In the genomic region with DNA sequence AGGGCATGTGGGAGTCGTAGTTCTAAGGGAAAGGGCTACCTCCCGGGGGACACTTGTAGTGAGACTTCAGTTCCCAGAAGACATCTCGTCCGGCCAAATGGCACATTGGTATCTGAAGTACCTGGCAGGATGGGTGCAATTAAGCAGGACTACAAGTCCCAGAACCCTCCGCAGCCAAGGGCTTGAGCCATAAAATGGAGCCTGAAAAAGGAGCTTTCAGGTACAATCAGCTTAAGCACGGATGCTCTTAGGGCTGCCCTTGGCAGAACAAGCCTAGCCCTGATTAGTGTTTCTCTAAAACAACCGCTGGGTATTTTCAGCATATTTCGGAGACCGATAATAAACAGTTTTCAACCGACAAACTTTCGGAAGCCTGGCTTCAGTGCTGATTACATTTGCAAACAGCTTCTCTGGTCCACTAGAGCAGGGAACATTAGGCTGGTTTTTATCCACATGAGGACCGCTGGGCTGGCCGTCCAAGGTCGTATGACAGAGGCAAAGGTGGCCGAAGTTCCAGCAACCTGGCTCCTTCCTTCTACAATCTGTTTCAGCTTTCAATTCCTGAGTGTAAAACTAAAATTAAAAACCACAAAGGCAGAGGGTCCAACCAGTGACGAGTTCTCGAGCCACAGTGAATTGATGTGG, we compare ENCODE assay signal across 8 mouse cellular contexts. TPM values are rescaled to one million over a fixed set of nuclear protein-coding genes. Genes with fewer than 3 reads are reported as not detected.
A peak's percentile ranks its signal among the peaks of the same experiment; 100 is the strongest.
DNase-seq lines count a peak whose midpoint lies in the region; ATAC-seq and TF ChIP-seq lines count a peak whose summit lies in the region.

No protein-coding gene starts in this region.

- 5% methylated on average over 17 of the region's 17 CpGs for WGBS in forebrain, embryonic 16.5 days
- WGBS in large intestine, adult 2 months = 5% methylated on average over 17 of the region's 17 CpGs
- WGBS in liver, embryonic 15.5 days (ENCODE audit: insufficient replicate concordance) = 7% methylated on average over 17 of the region's 17 CpGs
- WGBS in neural tube, embryonic 14.5 days = 7% methylated on average over 17 of the region's 17 CpGs

- dilution Hi-C loops in CH12.LX (cut with MboI; ENCODE audit: extremely low pct_ligation_motif_present, extremely low pct_unique_long_range_greater_than_20kb, low sequenced_read_pairs) = no loop called here

- H3K27me3 ChIP-seq in CH12.LX (replicated peaks) = no peaks in the 10 kb centered on the region
- no peaks in the 10 kb centered on the region for H3K27me3 ChIP-seq in forebrain, embryonic 16.5 days (replicated peaks; ENCODE audit: control insufficient read depth, insufficient read depth, low read length)
- no peaks in the 10 kb centered on the region for H3K27me3 ChIP-seq in liver, embryonic 15.5 days
- no peaks in the 10 kb centered on the region for H3K27me3 ChIP-seq in neural tube, embryonic 14.5 days (ENCODE audit: control insufficient read depth, insufficient read depth, low read length)
- no peaks in the 10 kb centered on the region for H3K27me3 ChIP-seq in testis, adult 2 months (ENCODE audit: control insufficient read depth, insufficient read depth, low read length)

- peak; percentile 88 for DNase-seq in CH12.LX (ENCODE audit: extremely low read depth)
- peak; percentile 81 for DNase-seq in cerebellum, adult 11 months
- peak; percentile 52 for DNase-seq in heart, postnatal 25 days (ENCODE audit: low spot score)
- peak; percentile 52 for DNase-seq in large intestine, adult 2 months (ENCODE audit: low read depth, low spot score)

- H3K27ac ChIP-seq in CH12.LX (ENCODE audit: insufficient read depth, low read depth) = no peak overlapping the region
- peak overlapping the region; percentile 60; the same call in 1 of the 2 replicates for H3K27ac ChIP-seq in forebrain, embryonic 16.5 days (ENCODE audit: low read length)
- H3K27ac ChIP-seq in liver, embryonic 15.5 days (replicated peaks) = no peak overlapping the region
- no peak overlapping the region; the same call in 1 of the 2 replicates for H3K27ac ChIP-seq in neural tube, embryonic 14.5 days (ENCODE audit: low read depth, low read length)
- 0 out of 2 replicates have a peak overlapping the region, but pooled peaks have one; percentile 26 for H3K27ac ChIP-seq in testis, adult 2 months (ENCODE audit: control insufficient read depth, insufficient read depth, low read depth, low read length)

- TF ChIP-seq CTCF in CH12.LX (conservative IDR thresholded peaks at IDR 0.05 in 1 of 2, IDR thresholded peaks at IDR 0.05 in 1 of 2; ENCODE audit: low read depth in 2 of 2, low read length in 2 of 2) = no peak
- TF ChIP-seq CTCF in testis, adult 2 months (IDR thresholded peaks at IDR 0.05; ENCODE audit: control insufficient read depth, insufficient read depth, insufficient replicate concordance, low read depth, low read length) = no peak

- peaks cover 0 to 32% of the 10 kb centered on the region in 2 experiments; a peak in 2 of 4 replicates for H3K4me1 ChIP-seq in CH12.LX (ENCODE audit: control insufficient read depth in 1 of 2, insufficient read depth in 2 of 2)
- H3K4me1 ChIP-seq in forebrain, embryonic 16.5 days (replicated peaks; ENCODE audit: control insufficient read depth, insufficient read depth, low read length) = peaks cover 11% of the 10 kb centered on the region; the same call in 1 of the 2 replicates
- H3K4me1 ChIP-seq in liver, embryonic 15.5 days (replicated peaks) = no peaks in the 10 kb centered on the region; the same call in 1 of the 2 replicates
- H3K4me1 ChIP-seq in neural tube, embryonic 14.5 days (ENCODE audit: control insufficient read depth, insufficient read depth, low read length) = 0 out of 2 replicates have a peak, but pooled peaks cover 5% of the 10 kb centered on the region
- H3K4me1 ChIP-seq in testis, adult 2 months (ENCODE audit: control insufficient read depth, insufficient read depth, low read length) = peaks cover 8% of the 10 kb centered on the region

- intact Hi-C loops in heart, postnatal 25 days (cut with DNase I) = loop anchor here (10.0 kb wide), 1 partner anchor 634 kb away; no protein-coding TSS in a partner anchor

- no peak overlapping the region for H3K9ac ChIP-seq in CH12.LX (ENCODE audit: insufficient read depth, low read depth)
- H3K9ac ChIP-seq in forebrain, embryonic 16.5 days (replicated peaks; ENCODE audit: low read depth, low read length) = peak overlapping the region; percentile 59
- H3K9ac ChIP-seq in liver, embryonic 15.5 days = no peak overlapping the region; the same call in 1 of the 2 replicates
- peak overlapping the region; percentile 47; the same call in 1 of the 2 replicates for H3K9ac ChIP-seq in neural tube, embryonic 14.5 days (replicated peaks; ENCODE audit: low read depth, low read length)

- no peak for TF ChIP-seq RAD21 in CH12.LX (IDR thresholded peaks at IDR 0.05; ENCODE audit: low read depth, low read length)

- peak overlapping the region in 2 of 3 experiments; percentile 37 to 63 for H3K4me3 ChIP-seq in CH12.LX (replicated peaks in 1 of 3; ENCODE audit: low read depth in 2 of 3, low read length in 2 of 3, poor library complexity in 1 of 3)
- peak overlapping the region; percentile 60 for H3K4me3 ChIP-seq in forebrain, embryonic 16.5 days (replicated peaks; ENCODE audit: low read length)
- peak overlapping the region; percentile 58 for H3K4me3 ChIP-seq in liver, embryonic 15.5 days (replicated peaks)
- peak overlapping the region; percentile 59 for H3K4me3 ChIP-seq in neural tube, embryonic 14.5 days (ENCODE audit: low read depth, low read length)
- H3K4me3 ChIP-seq in testis, adult 2 months (ENCODE audit: control insufficient read depth, low read depth, low read length) = peak overlapping the region; percentile 87

- H3K9me3 ChIP-seq in CH12.LX (replicated peaks; ENCODE audit: low read length) = no peaks in the 10 kb centered on the region
- H3K9me3 ChIP-seq in forebrain, embryonic 16.5 days (ENCODE audit: control insufficient read depth, low read length) = no peaks in the 10 kb centered on the region
- H3K9me3 ChIP-seq in liver, embryonic 15.5 days (replicated peaks) = no peaks in the 10 kb centered on the region
- H3K9me3 ChIP-seq in neural tube, embryonic 14.5 days (ENCODE audit: control insufficient read depth, low read length) = no peaks in the 10 kb centered on the region

- TF ChIP-seq EP300 in CH12.LX (IDR thresholded peaks at IDR 0.05; ENCODE audit: low read length) = no peak

- H3K4me2 ChIP-seq in CH12.LX (ENCODE audit: insufficient read depth, low read depth, poor library complexity, severe bottlenecking) = no peak overlapping the region
- peak overlapping the region; percentile 91 for H3K4me2 ChIP-seq in forebrain, embryonic 16.5 days (ENCODE audit: low read length)
- H3K4me2 ChIP-seq in liver, embryonic 15.5 days = peak overlapping the region; percentile 66
- peak overlapping the region; percentile 85 for H3K4me2 ChIP-seq in neural tube, embryonic 14.5 days (ENCODE audit: low read depth, low read length)

- H3K36me3 ChIP-seq in CH12.LX (replicated peaks in 1 of 2; ENCODE audit: control insufficient read depth in 1 of 2, insufficient read depth in 1 of 2, low read length in 1 of 2) = no peaks in the 10 kb centered on the region
- H3K36me3 ChIP-seq in forebrain, embryonic 16.5 days (ENCODE audit: control insufficient read depth, insufficient read depth) = no peaks in the 10 kb centered on the region
- H3K36me3 ChIP-seq in liver, embryonic 15.5 days (replicated peaks) = no peaks in the 10 kb centered on the region
- no peaks in the 10 kb centered on the region for H3K36me3 ChIP-seq in neural tube, embryonic 14.5 days (ENCODE audit: control insufficient read depth, insufficient read depth, low read length)
- no peaks in the 10 kb centered on the region for H3K36me3 ChIP-seq in testis, adult 2 months (ENCODE audit: control insufficient read depth, insufficient read depth, low read length)

- no peak for TF ChIP-seq POLR2A in CH12.LX (IDR thresholded peaks at IDR 0.05; ENCODE audit: low read depth, low read length)
- TF ChIP-seq POLR2A in testis, adult 2 months (IDR thresholded peaks at IDR 0.05; ENCODE audit: control insufficient read depth, low read depth, low read length) = no peak

- no peaks in the 10 kb centered on the region for H3K79me2 ChIP-seq in CH12.LX (replicated peaks; ENCODE audit: control insufficient read depth, extremely low read depth, insufficient read depth, poor library complexity, severe bottlenecking)

- in situ Hi-C loops in CH12.LX (cut with MboI; ENCODE audit: low pct_ligation_motif_present, low pct_unique_long_range_greater_than_20kb, low sequenced_read_pairs) = no loop called here

- peak; percentile 90 for ATAC-seq in forebrain, embryonic 16.5 days
- ATAC-seq in liver, embryonic 15.5 days (ENCODE audit: insufficient read depth) = 0 out of 2 replicates have a peak, but pooled peaks have one; percentile 45
- ATAC-seq in neural tube, embryonic 14.5 days (ENCODE audit: low read depth) = peak; percentile 86

TF ChIP-seq in CH12.LX, 34 proteins besides CTCF, POLR2A, EP300 and RAD21:
- TF ChIP-seq KAT2A (IDR thresholded peaks at IDR 0.05; ENCODE audit: insufficient replicate concordance, low read length) = 0 out of 2 replicates have a peak, but pooled peaks have one; percentile 35
- TF ChIP-seq HCFC1 (IDR thresholded peaks at IDR 0.05; ENCODE audit: low read depth, low read length) = peak; percentile 83
- TF ChIP-seq BHLHE40 (IDR thresholded peaks at IDR 0.05; ENCODE audit: low read depth, low read length) = no peak

RNA-seq across cellular contexts. Expression of a gene that starts 0.9 kb away (rescaled TPM):
- total RNA-seq in CH12.LX (2012; rRNA removed) (0.64 and 1.1 TPM in 2 replicates), CH12.LX (2014; rRNA removed) (1.2 and 1.9 TPM in 2 replicates)
- polyA plus RNA-seq in CH12.LX (2012; ENCODE audit: insufficient read length, low read depth) = 0.64 and 1.4 TPM in 2 replicates
- polyA plus RNA-seq in forebrain, embryonic 16.5 days (2015; fragmentation: Nextera tagmentation; extraction: Ambion mirVana) = 7.3 and 7.6 TPM in 2 replicates
- total RNA-seq in heart, postnatal 25 days (2021) = 1 to 10 TPM; 2.9 to 4.0 TPM
- polyA plus RNA-seq in large intestine, adult 2 months (2012; rRNA removed) = 4.7 and 6.0 TPM in 2 replicates
- polyA plus RNA-seq in liver, embryonic 15.5 days (2015; fragmentation: Nextera tagmentation; extraction: Ambion mirVana) = 2.3 and 2.7 TPM in 2 replicates
- 6.9 and 7.1 TPM in 2 replicates for polyA plus RNA-seq in neural tube, embryonic 14.5 days (2014; fragmentation: Nextera tagmentation; extraction: Ambion mirVana)
- 2.0 and 2.1 TPM in 2 replicates for polyA plus RNA-seq in testis, adult 2 months (2012; rRNA removed)

Comparison
In these comparisons a context has a peak if more than half of its experiments do, and no peak if none do; other contexts are left out.
1. H3K27ac ChIP-seq: peak in forebrain, embryonic 16.5 days (single experiment) and testis, adult 2 months (single experiment); none in CH12.LX (single experiment), liver, embryonic 15.5 days (single experiment) and neural tube, embryonic 14.5 days (single experiment).
2. H3K9ac ChIP-seq: peak in forebrain, embryonic 16.5 days (single experiment) and neural tube, embryonic 14.5 days (single experiment); none in CH12.LX (single experiment) and liver, embryonic 15.5 days (single experiment).
3. Peak in every context shown above with its lines, with median percentiles within 50 percentile points of each other: DNase-seq, H3K4me3 ChIP-seq and ATAC-seq.